Mouse (Mus musculus) liver, embryonic 11.5 days (tissue): ENCODE measurements around the gene Noa1. TPM values are rescaled to one million over a fixed set of nuclear protein-coding genes. Genes with fewer than 3 reads are reported as not detected.

ENCODE experiments used
- ATAC-seq: fragments of 200-750 bp; cut with Nextera tagmentation; replicated peaks from 2 replicates; pipeline ENCODE4 v1.8.0; 2017; ENCODE audit warnings: moderate number of reproducible peaks, mild to moderate bottlenecking, moderate TSS enrichment, moderate library complexity; ENCODE audit not compliant: low FRiP score
- DNase-seq: peaks from one replicate; pipeline ENCODE4 v3.0.0-alpha.2; 2017; ENCODE audit warnings: low spot score
- H3K27ac ChIP-seq: fragments of 300-500 bp; sonication (generic); 2 replicates; pipeline ENCODE4 v1.5.1; 2014; ENCODE audit warnings: mild to moderate bottlenecking, low read depth, low read length, control low read depth
- H3K27me3 ChIP-seq: fragments of 300-500 bp; sonication (generic); replicated peaks from 2 replicates; pipeline ENCODE4 v1.6.1; 2014; ENCODE audit warnings: low read length, mixed read lengths; ENCODE audit not compliant: control insufficient read depth, insufficient read depth
- H3K36me3 ChIP-seq: fragments of 300-500 bp; sonication (generic); 2 replicates; pipeline ENCODE4 v1.6.1; 2014; ENCODE audit warnings: mild to moderate bottlenecking, low read length, moderate library complexity, mixed read lengths; ENCODE audit not compliant: control insufficient read depth, insufficient read depth
- H3K4me1 ChIP-seq: fragments of 300-500 bp; sonication (generic); replicated peaks from 2 replicates; pipeline ENCODE4 v1.6.1; 2014; ENCODE audit warnings: low read length, mixed read lengths; ENCODE audit not compliant: control insufficient read depth, insufficient read depth
- H3K4me2 ChIP-seq: fragments of 300-500 bp; sonication (generic); 2 replicates; pipeline ENCODE4 v1.6.1; 2014; ENCODE audit warnings: mild to moderate bottlenecking, control low read depth, moderate library complexity
- H3K4me3 ChIP-seq: fragments of 300-500 bp; sonication (generic); 2 replicates; pipeline ENCODE4 v1.5.1; 2014; ENCODE audit warnings: low read depth, low read length, control low read depth
- H3K9ac ChIP-seq: fragments of 300-500 bp; sonication (generic); 2 replicates; pipeline ENCODE4 v1.6.1; 2014; ENCODE audit warnings: low read depth, low read length, control low read depth
- H3K9me3 ChIP-seq: fragments of 300-500 bp; sonication (generic); 2 replicates; pipeline ENCODE4 v1.6.1; 2016; ENCODE audit warnings: low read length, inconsistent platforms, mixed read lengths; ENCODE audit not compliant: control insufficient read depth
- WGBS: fragments of 180-500 bp; shearing (Covaris S2); extraction: QIAGEN DNeasy Blood & Tissue Kit; methylation state at CpG from one replicate; pipeline ENCODE4 v1.1.7; 2014; 5-methylcytosine and 5-hydroxymethylcytosine counted together
- polyA plus RNA-seq: library from polyadenylated mRNA; unstranded; fragments of >200 nt; fragmentation: Nextera tagmentation; extraction: Ambion mirVana; gene quantifications from 2 replicates; pipeline ENCODE4 v1.2.1, GENCODE M21; 2014

The Noa1 gene
- 57.7 and 61.8 TPM in 2 replicates for polyA plus RNA-seq

GRCm38 (mm10) chr5:77309924-77310772 lies at the start of gene Noa1, which contains the start of gene Polr2b:
Noa1 (minus strand) TSS chr5:77310084.
Polr2b (plus strand) TSS chr5:77310147.
- peak within 1 kb of the TSS; percentile 72 for H3K27ac ChIP-seq
- peaks cover 13% of the 10 kb centered on the region for H3K4me1 ChIP-seq
- H3K9ac ChIP-seq: peak within 1 kb of the TSS; percentile 91
- peaks cover 20% of the 10 kb centered on the region for H3K36me3 ChIP-seq
- peak within 1 kb of the TSS; percentile 98 for H3K4me2 ChIP-seq
- H3K4me3 ChIP-seq: peak within 1 kb of the TSS; percentile 96
- DNase-seq (peak; percentile 98), ATAC-seq (peak; percentile 90)
- H3K27me3 ChIP-seq: no peaks in the 10 kb centered on the region
- under 1% methylated on average over 85 of the region's 85 CpGs for WGBS
- no peaks in the 10 kb centered on the region for H3K9me3 ChIP-seq

GRCm38 (mm10) chr5:77358347-77358746 lies 48.5 kb upstream of the Noa1 start:
- Histone ChIP-seq H3K9me3 (no peaks in the 10 kb centered on the region), H3K4me3 (peak overlapping the region; percentile 48), H3K9ac (peak overlapping the region; percentile 63), H3K4me2 (peak overlapping the region; percentile 65), H3K4me1 (peaks cover 8% of the 10 kb centered on the region), H3K36me3 (no peaks in the 10 kb centered on the region), H3K27me3 (no peaks in the 10 kb centered on the region), H3K27ac (peak overlapping the region; percentile 25; the same call in 1 of the 2 replicates)
- WGBS: 3% methylated on average over 10 of the region's 10 CpGs
- ATAC-seq: peak; percentile 16
- DNase-seq: peak; percentile 60

- Histone ChIP-seq H3K9ac (0 out of 2 replicates have a peak overlapping the region, but pooled peaks have one; percentile 14), H3K27me3 (no peaks in the 10 kb centered on the region), H3K4me2 (peak overlapping the region; percentile 65), H3K4me3 (peak overlapping the region; percentile 48), H3K9me3 (no peaks in the 10 kb centered on the region), H3K4me1 (peaks cover 8% of the 10 kb centered on the region), H3K36me3 (no peaks in the 10 kb centered on the region), H3K27ac (no peak overlapping the region)
- WGBS: 15% methylated on average over 22 of the region's 22 CpGs
- ATAC-seq: peak; percentile 78
- DNase-seq: peak; percentile 70
Observed at GRCm38 (mm10) chr5:77357405-77358149, 47.7 kb upstream of the Noa1 start.

DNA sequence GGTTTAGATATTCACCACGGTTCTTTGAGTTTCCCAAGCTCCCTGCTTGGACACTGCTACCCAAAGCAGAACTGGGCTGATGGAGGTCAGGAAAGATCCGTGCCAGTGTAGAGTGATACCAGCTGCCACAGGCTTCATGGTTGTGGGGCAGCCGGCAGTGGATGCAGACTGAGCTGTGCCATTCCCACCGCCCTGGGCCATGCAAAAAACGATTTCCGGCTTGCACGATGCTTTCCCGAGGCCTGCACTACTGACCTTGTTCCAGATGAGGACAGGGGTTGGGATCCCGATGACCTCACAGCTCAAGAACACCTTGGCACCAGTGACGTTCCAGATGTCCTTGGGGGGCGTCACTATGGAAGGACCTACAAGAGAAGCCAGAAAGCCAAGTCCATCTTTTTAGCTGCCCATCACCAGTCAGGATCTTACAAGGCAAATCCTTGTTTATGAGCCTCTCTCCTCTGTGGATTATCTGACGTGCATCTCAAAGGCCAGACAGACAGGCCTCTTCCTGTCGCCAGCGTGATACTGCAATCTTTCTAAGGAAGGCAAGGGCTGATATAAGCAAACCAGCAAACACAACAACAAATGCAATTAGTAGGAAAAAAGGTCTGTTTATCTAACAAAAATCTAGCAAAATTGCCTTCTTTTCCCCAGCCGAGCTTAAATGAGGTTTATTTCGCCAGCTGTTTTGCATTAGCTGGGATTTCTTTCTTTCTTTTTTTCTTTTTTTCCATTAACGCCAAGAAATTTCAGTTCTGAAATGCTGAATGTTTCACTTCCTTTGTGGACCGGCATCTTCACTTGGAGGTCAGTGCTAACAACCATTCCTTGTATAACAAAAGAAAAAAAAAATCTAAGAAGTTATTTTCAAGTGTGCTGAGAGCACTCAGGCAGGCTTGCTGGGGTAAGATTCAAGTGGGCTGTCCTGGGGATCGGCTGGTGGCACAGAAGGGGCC lies 45.7 kb upstream of the Noa1 start:
- H3K9me3 ChIP-seq: no peaks in the 10 kb centered on the region
- no peaks in the 10 kb centered on the region for H3K27me3 ChIP-seq
- no peak overlapping the region for H3K4me2 ChIP-seq
- H3K4me3 ChIP-seq: no peak overlapping the region
- DNase-seq (no peak), ATAC-seq (no peak)
- no peak overlapping the region for H3K9ac ChIP-seq
- no peak overlapping the region for H3K27ac ChIP-seq
- H3K4me1 ChIP-seq: peaks cover 8% of the 10 kb centered on the region
- no peaks in the 10 kb centered on the region for H3K36me3 ChIP-seq
- 69% methylated on average over 19 of the region's 19 CpGs for WGBS

- no peaks in the 10 kb centered on the region for H3K27me3 ChIP-seq
- H3K27ac ChIP-seq: no peak overlapping the region
- peaks cover 8% of the 10 kb centered on the region for H3K4me1 ChIP-seq
- no peak overlapping the region for H3K9ac ChIP-seq
- DNase-seq: peak; percentile 83
- H3K36me3 ChIP-seq: peaks cover 4% of the 10 kb centered on the region
- peak overlapping the region; percentile 33 for H3K4me3 ChIP-seq
- H3K4me2 ChIP-seq: peak overlapping the region; percentile 65
- H3K9me3 ChIP-seq: no peaks in the 10 kb centered on the region
- 8% methylated on average over 16 of the region's 16 CpGs for WGBS
- peak; percentile 50 for ATAC-seq
Observed at GRCm38 (mm10) chr5:77354361-77354787, 44.5 kb upstream of the Noa1 start.

GRCm38 (mm10) chr5:77351691-77352090 lies 41.8 kb upstream of the Noa1 start:
- 85% methylated on average over 9 of the region's 9 CpGs for WGBS
- ATAC-seq (no peak), DNase-seq (no peak)
- no peak overlapping the region for H3K4me3 ChIP-seq
- H3K4me2 ChIP-seq: no peak overlapping the region
- peaks cover 27% of the 10 kb centered on the region for H3K36me3 ChIP-seq
- no peaks in the 10 kb centered on the region; the same call in 1 of the 2 replicates for H3K4me1 ChIP-seq
- H3K9me3 ChIP-seq: no peaks in the 10 kb centered on the region
- no peak overlapping the region for H3K27ac ChIP-seq
- H3K27me3 ChIP-seq: no peaks in the 10 kb centered on the region
- no peak overlapping the region for H3K9ac ChIP-seq

- H3K4me3 ChIP-seq: no peak overlapping the region
- WGBS: 92% methylated on average over 15 of the region's 15 CpGs
- no peak for ATAC-seq
- H3K4me2 ChIP-seq: no peak overlapping the region
- peaks cover 39% of the 10 kb centered on the region for H3K36me3 ChIP-seq
- no peak for DNase-seq
- H3K9ac ChIP-seq: no peak overlapping the region
- H3K27me3 ChIP-seq: no peaks in the 10 kb centered on the region
- no peaks in the 10 kb centered on the region for H3K9me3 ChIP-seq
- no peak overlapping the region for H3K27ac ChIP-seq
- no peaks in the 10 kb centered on the region for H3K4me1 ChIP-seq
Observed at GRCm38 (mm10) chr5:77349971-77350658, 40.2 kb upstream of the Noa1 start.
